Mouse (Mus musculus): ENCODE data around the gene Ttyh1.

Gene Ttyh1

GRCm38 (mm10) chr7:4119344-4119902, at the start of gene Ttyh1:
Ttyh1 (plus strand) TSS chr7:4119408.
- peak; percentile 79 for DNase-seq

DNA sequence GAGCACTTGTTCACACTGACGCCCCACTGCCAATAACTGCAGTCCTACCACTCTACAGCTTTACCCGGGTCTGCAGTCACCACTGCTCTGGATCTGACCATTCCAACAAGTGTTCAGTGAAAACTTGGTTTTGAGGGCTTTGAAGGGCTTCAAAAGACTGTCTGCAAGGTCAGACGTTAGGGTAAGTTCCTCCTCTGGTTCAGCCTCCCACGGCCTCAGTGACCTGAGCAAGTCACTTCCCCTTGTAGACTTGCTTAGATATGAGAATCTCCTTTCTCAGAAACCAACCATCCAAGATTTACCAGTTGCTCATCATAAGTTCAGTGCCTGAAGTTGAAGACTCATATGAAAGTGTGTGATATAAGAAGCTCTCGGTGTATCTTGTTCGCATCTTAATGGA, 48.1 kb upstream of the Ttyh1 start:
- DNase-seq: no peak

DNA sequence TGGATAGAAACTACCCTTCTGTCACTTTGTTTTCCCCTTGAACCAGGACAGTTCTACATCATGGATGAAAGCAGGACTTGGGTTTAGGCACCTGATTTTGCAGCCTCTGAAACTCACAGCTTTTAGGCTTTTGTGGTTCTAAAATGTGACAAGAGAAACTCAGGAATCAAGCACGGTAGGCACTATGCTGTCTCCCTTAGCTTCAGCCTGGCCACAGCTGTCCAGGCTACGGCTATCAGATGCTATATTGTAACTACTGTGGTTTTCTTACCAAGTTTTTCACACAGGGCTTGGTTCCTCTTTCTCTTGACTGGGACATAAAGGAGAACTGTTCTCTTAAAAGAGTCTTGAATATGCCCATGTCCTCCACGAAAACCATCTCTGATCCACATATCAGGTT, 46.1 kb upstream of the Ttyh1 start:
- no peak for DNase-seq

DNA sequence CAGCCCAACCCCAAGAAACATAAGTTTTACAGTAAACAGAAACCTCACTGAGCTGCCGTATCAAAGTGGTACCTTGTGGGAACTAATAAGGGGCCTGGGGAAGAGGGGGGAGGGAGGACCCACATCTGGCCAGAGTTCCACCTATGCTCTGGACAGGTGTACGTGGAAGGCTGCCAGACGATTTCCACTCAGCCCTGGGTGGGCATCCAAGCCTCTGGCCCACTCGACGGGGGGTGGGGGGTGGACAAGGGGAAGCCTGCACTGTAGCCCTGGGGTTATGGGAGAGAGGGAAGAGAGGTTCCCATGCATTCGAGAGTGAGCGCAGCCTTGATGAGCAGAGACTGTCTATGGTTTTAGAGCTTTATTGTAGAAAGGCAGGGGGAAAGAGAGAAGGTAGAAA, 39.7 kb upstream of the Ttyh1 start:
- DNase-seq: no peak

GRCm38 (mm10) chr7:4080552-4080951, 38.7 kb upstream of the Ttyh1 start:
- DNase-seq: no peak

GRCm38 (mm10) chr7:4081706-4082105, 37.5 kb upstream of the Ttyh1 start:
- no peak for DNase-seq

GRCm38 (mm10) chr7:4082804-4083203, 36.4 kb upstream of the Ttyh1 start:
- DNase-seq: no peak

- no peak for DNase-seq
Measured at GRCm38 (mm10) chr7:4084161-4084560, 35.0 kb upstream of the Ttyh1 start.

DNA sequence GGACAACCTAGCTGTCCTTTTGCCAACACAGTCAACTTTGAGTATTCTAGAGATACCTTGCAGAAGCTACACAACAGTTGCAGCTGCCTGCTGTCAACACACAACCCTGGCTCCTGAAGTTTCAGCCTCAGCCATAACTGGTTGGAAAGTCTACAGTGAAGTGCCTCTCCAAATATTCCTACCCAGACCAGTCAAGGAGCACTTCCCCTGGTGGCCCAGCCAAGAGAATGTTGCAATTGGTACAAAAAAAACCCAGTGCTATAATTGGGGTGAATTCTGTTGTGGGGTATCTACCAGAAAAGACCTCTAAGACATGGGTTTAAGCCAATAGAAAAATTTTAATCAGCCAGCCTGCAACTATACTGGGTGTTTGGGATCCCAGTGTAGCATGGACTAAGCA, 33.6 kb upstream of the Ttyh1 start:
- no peak for DNase-seq

- no peak for DNase-seq
Measured at GRCm38 (mm10) chr7:4087238-4087895, 31.8 kb upstream of the Ttyh1 start.

- DNase-seq: no peak
Measured at GRCm38 (mm10) chr7:4087896-4088480, 31.2 kb upstream of the Ttyh1 start.

- no peak for DNase-seq
Measured at GRCm38 (mm10) chr7:4088679-4089078, 30.5 kb upstream of the Ttyh1 start.

DNA sequence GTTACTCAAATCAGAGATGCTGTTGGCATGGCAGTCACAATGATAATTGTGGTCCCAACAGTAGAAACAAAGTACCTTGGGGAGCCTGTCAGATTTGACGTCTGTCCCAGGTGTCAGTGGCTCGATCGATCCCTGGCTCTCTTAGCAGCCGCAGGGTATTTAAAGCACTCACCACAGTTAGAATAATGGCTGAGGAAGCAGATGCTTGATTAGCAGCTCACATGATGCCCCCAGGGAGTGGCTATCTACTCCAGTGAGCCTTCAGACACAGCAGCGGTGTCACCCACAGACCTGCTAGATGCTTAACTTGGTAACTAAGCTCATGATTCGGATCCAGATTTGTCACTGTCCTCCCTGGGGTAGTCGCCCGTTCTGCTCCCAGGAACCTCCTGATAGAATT, 28.0 kb upstream of the Ttyh1 start:
- DNase-seq: no peak

DNA sequence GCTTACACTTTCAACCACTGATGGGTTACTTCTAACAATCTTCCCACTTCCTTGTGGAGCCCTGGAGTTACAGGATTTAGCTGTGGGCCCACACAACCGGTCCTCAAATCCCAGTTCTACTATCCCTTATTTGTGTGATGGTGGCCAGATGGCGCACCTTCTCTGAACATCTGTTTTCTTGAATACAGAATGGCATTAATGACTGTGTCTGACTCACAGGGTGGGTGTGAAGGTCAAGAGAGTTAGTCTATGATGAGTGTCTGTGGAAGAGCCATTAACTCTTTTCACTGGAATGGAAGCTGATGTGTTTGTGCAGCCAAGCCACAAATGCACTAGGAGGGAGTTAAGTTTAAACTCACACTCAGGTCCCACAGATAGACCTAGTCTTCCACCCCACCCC, 20.9 kb upstream of the Ttyh1 start:
- no peak for DNase-seq

DNA sequence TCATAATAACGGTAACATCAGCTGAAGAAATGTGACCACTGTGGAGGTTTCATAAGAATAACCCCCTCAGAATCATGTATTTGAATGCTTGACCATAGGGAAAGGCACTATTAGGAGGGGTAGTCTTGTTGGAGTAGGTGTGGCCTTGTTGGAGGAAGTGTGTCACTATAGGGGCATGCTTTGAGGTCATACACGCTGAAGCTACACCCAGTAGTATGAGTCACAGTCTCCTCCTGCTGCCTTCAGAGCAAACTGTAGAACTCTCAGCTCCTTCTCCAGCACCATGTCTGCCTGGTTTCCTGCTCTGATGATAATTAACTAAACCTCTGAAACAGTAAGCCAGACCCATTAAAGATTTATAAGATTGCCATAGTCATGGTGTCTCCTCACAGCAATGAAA, 20.4 kb upstream of the Ttyh1 start:
- DNase-seq: no peak

- no peak for DNase-seq
Measured at GRCm38 (mm10) chr7:4101144-4101543, 18.1 kb upstream of the Ttyh1 start.

GRCm38 (mm10) chr7:4103411-4103810, 15.8 kb upstream of the Ttyh1 start:
- peak; percentile 41 for DNase-seq

GRCm38 (mm10) chr7:4111766-4112165, 7.4 kb upstream of the Ttyh1 start:
- DNase-seq: no peak

DNA sequence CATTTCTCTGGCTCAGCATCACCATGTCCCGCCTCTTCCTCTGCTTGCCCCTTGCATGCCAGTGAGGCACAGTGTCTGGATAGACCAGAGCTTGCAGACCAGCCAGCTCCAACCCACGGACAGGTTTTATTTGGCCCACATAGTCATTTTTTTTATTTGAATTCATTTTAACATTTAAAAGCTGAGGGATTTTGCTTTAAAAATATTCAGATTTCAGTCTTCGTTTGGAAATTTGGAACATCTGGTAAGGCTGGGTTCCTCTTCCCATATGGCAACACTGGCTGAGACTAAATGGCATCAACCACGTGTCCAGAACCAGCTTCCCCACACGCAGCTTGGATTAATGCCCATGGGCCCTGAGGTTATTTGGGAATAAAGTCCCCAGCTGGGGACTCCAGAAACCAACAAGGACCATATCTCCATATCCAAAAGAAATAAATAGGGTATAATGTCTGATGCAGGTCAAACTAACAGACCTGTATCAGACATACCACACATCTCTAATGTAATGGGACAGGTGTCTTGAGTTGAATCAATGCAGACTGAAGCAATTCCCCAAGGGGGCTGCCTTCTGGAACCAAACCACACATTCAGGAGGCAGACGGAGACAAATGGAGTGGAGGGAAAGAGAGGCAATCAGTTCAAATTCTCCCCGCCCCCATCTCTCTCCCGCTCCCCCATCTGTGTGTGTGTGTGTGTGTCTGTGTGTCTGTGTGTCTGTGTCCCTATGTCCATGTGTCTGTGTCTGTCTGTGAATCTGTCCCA, 2.0 kb upstream of the Ttyh1 start:
- DNase-seq: no peak

DNA sequence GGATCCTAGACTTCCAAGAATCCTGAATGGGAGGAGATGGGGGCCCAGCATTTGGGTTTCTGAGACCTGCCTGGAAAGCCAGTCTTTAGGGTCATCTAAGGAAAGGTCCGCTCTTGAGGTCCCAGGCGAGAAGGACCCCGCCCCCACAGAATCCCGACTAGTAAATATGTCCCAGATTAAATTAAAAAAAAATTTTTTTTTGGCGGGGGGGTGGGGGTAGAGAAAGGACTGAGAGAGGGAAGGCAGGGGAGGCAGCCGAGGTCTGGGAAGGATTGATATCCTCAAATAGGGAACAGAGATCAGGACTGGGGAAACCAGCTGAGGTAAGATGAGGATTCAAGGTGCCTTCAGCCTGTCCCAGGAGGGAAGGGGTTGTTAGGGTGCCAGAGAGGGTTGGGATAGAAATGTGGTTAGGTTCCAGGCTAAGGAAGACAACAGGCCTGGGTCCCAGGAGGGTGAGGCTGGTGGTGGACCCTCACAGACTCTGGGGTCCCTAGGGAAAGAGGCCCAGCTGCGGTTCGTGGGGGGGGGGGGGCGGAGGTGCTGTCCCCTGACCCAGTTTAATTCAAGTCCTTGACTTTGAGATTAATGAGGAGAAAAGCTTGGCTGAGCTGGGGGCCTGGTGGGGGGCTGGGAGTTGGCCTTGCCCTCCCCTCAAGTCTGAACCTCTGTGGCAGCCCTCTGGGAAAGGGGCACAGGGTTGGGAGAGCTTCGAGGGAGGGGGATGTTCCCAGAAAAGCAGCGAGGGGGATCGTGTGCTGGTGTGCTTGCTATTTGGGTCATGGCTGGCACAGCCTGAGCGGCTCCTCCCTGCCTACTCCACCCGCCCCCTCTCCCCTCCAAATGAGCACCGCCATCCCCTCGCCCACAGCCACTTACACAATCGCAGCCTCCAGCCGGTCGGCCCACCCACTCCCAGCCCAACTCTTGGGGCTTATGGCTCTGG, 1.0 kb downstream of the Ttyh1 start:
- peak; percentile 26 for DNase-seq

DNA sequence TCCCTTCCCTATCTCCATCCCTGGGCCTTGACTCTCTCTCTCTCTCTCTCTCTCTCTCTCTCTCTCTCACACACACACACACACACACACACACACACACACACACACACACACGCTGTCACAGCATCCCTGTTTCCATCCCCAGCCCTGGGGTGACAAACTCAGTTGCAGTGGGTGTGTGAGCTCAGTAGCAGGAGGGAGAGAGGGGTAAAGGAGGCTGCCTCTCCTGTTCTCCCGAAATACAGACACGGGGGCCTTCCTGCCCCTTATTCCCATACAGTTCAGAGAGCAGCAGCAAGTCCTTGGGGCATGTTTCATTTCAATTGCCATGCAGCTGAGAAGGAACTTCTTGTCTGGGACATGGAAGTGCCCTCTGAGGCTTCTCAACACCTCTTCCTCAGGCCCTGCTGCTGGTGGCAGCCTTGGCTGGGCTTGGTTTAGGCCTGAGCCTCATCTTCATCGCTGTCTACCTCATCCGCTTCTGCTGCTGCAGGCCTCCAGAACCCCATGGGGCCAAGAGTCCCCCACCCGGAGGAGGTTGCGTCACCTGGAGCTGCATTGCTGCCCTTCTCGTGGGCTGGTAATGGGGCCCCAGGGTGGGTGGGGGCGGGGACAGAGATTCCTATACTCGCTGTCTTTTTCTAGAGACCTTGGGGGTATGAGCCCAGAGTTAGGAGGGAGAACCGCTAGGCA, 3.0 kb downstream of the Ttyh1 start:
- peak; percentile 17 for DNase-seq

DNA sequence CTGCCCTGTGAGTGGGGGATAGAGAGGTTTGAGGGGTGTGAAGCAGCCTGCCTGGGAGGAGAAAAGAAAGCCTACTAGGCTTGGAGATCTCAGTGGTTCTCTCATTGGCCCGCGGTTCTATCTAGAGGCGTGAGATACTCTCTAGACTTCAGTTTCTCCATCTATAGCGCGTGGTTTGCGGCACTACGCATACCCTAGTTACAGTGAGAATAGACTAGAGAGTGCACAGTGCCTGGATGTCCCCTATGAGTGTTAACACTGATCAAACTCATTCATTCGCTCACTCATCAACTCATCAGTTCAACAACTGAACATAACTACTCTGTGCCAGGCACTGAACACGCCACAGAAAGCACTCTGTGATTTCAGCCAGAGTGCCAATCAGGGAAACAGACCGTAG, 3.6 kb downstream of the Ttyh1 start:
- peak; percentile 18 for DNase-seq
